Comparison of ENCODE assay signal across 16 mouse cellular contexts in the genomic region with DNA sequence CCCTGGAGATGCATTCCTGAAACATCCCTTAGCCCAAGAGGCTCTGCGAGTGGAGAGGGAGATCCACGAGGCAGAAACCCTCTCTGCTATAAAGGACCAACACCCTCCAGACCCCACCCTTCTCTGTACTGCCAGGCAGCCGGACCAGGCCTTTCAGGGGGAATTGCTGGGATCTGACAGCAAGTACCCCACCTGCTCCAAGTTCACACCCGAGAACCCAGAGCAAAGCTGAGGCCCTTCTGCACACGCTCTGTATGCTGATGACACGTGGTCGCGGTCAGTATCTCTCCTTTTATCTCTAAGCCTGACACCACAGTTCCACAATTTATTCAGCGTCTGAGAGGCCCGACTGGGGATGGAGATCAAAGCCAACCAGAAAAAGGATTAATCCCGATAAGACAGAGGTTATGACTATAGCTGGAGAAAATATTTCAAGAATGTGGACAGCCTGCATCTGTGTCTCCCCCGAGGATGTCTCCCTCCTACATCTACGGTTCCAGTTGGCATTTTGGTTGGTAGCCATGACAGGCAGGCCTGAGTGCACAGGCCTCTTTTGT.
DNase-seq lines count a peak whose midpoint lies in the region; ATAC-seq lines count a peak whose summit lies in the region.
"Had no signal": no experiment of that assay in that cellular context is flagged by ENCODE, and none has a peak within 500 bp of the region (broad histone marks: within the 10 kb centered on the region; RNA-seq: fewer than 3 reads in every experiment).

No protein-coding gene starts in this region.

- no peaks in the 10 kb centered on the region for H3K9me3 ChIP-seq in intestine, embryonic 15.5 days
- no peaks in the 10 kb centered on the region for H3K9me3 ChIP-seq in midbrain, embryonic 13.5 days
- H3K9me3 ChIP-seq in liver, embryonic 12.5 days (replicated peaks) = 0 out of 2 replicates have a peak, but pooled peaks cover 3% of the 10 kb centered on the region

- H3K27ac ChIP-seq in intestine, embryonic 15.5 days = no peak overlapping the region
- peak overlapping the region; percentile 21 for H3K27ac ChIP-seq in midbrain, embryonic 13.5 days
- H3K27ac ChIP-seq in liver, embryonic 12.5 days = no peak overlapping the region
- H3K27ac ChIP-seq: layer of hippocampus, adult 2 months had no signal

- H3K27me3 ChIP-seq in intestine, embryonic 15.5 days (replicated peaks) = no peaks in the 10 kb centered on the region
- no peaks in the 10 kb centered on the region for H3K27me3 ChIP-seq in midbrain, embryonic 13.5 days
- H3K27me3 ChIP-seq in liver, embryonic 12.5 days (replicated peaks) = no peaks in the 10 kb centered on the region
- H3K27me3 ChIP-seq: megakaryocyte, embryonic 14.5 days had no signal

- 48% methylated on average over 13 of the region's 13 CpGs for WGBS in intestine, embryonic 15.5 days
- WGBS in midbrain, embryonic 13.5 days = 29% methylated on average over 13 of the region's 13 CpGs
- WGBS in liver, embryonic 12.5 days (ENCODE audit: insufficient replicate concordance) = 58% methylated on average over 13 of the region's 13 CpGs

- no peaks in the 10 kb centered on the region for H3K36me3 ChIP-seq in intestine, embryonic 15.5 days
- H3K36me3 ChIP-seq in midbrain, embryonic 13.5 days = no peaks in the 10 kb centered on the region
- no peaks in the 10 kb centered on the region for H3K36me3 ChIP-seq in liver, embryonic 12.5 days

- no peaks in the 10 kb centered on the region for H3K4me1 ChIP-seq in intestine, embryonic 15.5 days (replicated peaks)
- H3K4me1 ChIP-seq in midbrain, embryonic 13.5 days (replicated peaks) = peaks cover 16% of the 10 kb centered on the region
- H3K4me1 ChIP-seq in liver, embryonic 12.5 days = no peaks in the 10 kb centered on the region
- H3K4me1 ChIP-seq: megakaryocyte, embryonic 14.5 days had no signal

- DNase-seq in embryo, embryonic 11 days = peak; percentile 31
- no peak for DNase-seq in embryo, embryonic 10 days (ENCODE audit: low spot score)
- DNase-seq in Muller cell, postnatal 12 days (ENCODE audit: inconsistent ontology term) = peak; percentile 28
- DNase-seq in ovary, postnatal 14 days (ENCODE audit: low spot score) = no peak
- DNase-seq: adrenal gland, postnatal 14 days; cerebellum, adult 8-10 months; gastrocnemius, postnatal 14 days; kidney, postnatal 10 days; lung, postnatal 10 days had no signal

- H3K4me3 ChIP-seq in intestine, embryonic 15.5 days (replicated peaks) = no peak overlapping the region
- H3K4me3 ChIP-seq in midbrain, embryonic 13.5 days (replicated peaks) = no peak overlapping the region
- H3K4me3 ChIP-seq in liver, embryonic 12.5 days = no peak overlapping the region
- H3K4me3 ChIP-seq: layer of hippocampus, adult 2 months; megakaryocyte, embryonic 14.5 days had no signal

- no peak overlapping the region for H3K4me2 ChIP-seq in intestine, embryonic 15.5 days (replicated peaks)
- H3K4me2 ChIP-seq in midbrain, embryonic 13.5 days (replicated peaks) = no peak overlapping the region
- no peak overlapping the region for H3K4me2 ChIP-seq in liver, embryonic 12.5 days
- H3K4me2 ChIP-seq: heart, embryonic 11.5 days had no signal

- H3K9ac ChIP-seq in intestine, embryonic 15.5 days = no peak overlapping the region
- H3K9ac ChIP-seq in midbrain, embryonic 13.5 days (replicated peaks) = no peak overlapping the region
- H3K9ac ChIP-seq in liver, embryonic 12.5 days = no peak overlapping the region

- 0 out of 2 replicates have a peak, but pooled peaks have one; percentile 20 for ATAC-seq in intestine, embryonic 15.5 days
- peak; percentile 67 for ATAC-seq in midbrain, embryonic 13.5 days
- no peak for ATAC-seq in inflammation-experienced regulatory T-cells, adult 6 months
- ATAC-seq in liver, embryonic 12.5 days = no peak

Comparison
In these comparisons a context has a peak if more than half of its experiments do, and no peak if none do; other contexts are left out.
1. DNase-seq: peak in embryo, embryonic 11 days (single experiment) and Muller cell, postnatal 12 days (single experiment); none in embryo, embryonic 10 days (single experiment) and ovary, postnatal 14 days (single experiment).
2. ATAC-seq: peak in intestine, embryonic 15.5 days (single experiment) and midbrain, embryonic 13.5 days (single experiment); none in inflammation-experienced regulatory T-cells, adult 6 months (single experiment) and liver, embryonic 12.5 days (single experiment).